Mouse (Mus musculus): Measurements from ENCODE around the gene Rasl10a.

The Rasl10a gene

DNA sequence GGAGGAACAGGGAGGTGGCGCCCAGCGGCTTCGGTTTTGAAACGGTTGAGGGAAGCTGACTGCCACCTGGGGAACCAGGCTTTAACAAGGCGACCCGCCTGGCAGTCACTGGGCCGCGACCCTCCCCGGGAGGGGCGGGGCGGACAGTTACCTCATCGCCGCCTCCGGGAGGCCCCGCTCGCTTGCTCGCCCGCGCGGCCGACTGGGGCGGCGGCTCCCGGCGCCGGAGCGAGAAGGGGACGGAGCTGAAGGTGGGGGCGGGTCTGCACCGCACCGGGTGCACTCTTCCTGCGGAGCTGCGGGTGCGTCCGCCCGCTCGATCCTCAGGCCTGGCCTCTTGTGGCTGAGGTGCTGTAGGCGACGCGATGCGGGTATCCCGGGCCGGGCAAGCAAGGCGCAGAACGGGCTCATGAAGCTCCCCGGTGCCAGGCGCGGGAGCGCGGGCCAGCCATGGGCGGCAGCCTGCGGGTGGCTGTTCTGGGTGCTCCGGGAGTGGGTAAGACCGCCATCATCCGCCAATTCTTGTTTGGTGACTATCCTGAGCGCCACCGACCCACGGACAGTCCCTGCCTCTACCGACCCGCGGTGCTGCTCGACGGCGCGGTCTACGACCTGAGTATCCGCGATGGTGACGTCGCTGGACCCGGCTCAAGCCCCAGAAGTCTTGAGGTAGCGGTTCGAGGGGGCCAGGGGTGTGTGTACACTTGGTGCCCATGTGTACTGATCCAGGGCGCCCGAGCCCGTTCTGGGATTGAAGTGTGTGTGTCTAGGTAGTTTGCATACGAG lies at the start of gene Rasl10a:
TSS of gene Rasl10a (plus strand) at position 273 of the 786 bp plus-strand sequence.
- peak; percentile 64 for DNase-seq (ENCODE audit: extremely low spot score, low spot score)

GRCm38 (mm10) chr11:5008867-5009266 lies 49.1 kb upstream of the Rasl10a start:
- no peak for DNase-seq (ENCODE audit: extremely low spot score, low spot score)

DNA sequence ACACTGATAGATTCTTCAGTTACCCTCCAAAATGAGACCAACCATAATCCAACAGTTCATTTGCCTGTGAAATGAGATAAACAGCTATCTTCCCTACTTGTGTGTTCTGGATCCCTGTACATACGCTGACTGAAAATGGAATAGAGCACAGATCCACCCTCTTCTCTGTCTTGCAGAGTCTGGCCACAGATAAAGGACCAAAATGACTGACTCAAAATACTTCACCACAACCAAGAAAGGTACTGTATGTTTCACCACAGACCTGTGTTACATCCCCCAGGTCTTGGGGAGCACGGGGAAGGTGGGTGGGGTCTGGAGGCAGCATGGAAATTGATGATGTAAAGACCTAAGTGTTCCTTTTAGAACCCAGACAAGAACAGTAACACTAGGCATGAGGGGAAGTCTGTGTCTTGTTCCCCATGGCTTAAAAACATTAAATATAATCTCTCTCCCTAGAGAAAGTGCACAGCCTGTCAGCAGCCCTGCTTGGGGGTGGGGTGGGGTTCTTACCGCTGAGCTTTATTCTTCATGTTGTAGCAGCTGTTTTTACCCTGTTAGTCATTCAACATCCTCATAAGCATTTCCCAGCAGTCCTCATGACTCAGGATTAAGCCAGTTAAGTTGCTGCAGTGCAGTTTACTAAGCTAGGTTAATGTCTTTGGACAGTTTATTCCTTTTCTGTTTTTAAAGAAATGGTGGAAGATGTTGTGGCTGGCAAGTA lies 48.4 kb upstream of the Rasl10a start:
- no peak for DNase-seq (ENCODE audit: extremely low spot score, low spot score)

DNA sequence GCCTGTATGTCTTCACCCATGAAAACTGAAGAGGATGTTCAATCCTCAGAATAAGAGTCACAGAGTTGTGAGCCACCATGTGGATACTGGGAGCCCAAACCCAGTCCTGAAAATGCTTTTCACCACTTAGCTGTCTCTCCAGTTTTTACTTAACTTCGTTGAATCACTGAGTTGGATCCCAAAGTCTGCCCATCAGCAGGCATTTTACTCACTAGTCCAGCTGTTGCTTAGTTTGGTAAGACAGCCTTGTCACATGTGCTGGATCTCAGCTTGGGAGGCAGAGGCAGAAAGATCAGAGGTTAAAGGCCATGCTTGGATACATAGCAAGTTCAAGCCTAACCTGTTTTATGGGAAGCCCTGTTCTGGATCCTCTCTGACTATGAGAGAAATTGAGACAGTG lies 47.7 kb upstream of the Rasl10a start:
- DNase-seq (ENCODE audit: extremely low spot score, low spot score) = no peak

DNA sequence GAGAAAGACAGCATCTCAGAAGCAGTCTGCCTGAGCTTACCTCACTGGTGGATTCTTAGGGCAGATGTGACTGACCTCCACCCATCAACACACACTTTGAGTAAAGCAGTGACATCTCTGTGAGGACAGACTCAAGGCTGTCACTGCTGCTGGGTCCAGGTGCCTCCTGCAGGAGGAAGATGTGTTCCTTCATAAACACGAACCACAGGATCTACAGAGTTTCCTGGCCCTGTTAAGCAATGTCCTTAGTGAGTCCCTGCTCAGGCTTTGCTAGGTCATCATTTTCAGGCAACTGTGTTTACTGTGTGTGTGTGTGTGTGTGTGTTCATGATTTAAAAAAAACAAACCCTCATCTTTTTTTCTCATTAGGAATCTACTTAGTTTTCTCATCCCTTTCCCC lies 46.4 kb upstream of the Rasl10a start:
- DNase-seq (ENCODE audit: extremely low spot score, low spot score) = no peak

DNA sequence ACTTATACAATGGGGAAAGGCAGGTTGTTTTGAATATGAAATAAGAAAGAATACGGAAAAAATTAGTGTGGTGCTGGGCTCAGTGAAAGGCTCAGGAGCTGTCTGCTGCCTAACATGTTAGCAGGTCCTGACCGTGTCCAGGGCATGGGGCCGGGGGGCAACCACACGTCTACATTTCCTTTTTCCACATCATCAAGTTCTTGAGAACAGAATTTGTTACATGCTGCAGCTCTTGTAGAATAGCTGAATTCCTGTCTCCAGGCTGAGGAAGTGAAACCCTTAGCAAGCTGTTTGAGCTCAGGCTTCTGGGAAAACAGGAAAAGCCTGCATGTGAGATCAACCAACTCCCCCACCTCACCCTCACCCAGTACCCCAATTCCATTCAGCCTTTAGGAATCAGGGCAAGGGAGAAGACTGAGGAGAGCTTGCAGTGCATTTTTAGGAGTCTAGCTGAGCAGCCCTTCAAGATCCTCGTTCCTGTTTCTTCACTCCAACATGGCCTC lies 45.7 kb upstream of the Rasl10a start:
- DNase-seq (ENCODE audit: extremely low spot score, low spot score) = no peak

DNA sequence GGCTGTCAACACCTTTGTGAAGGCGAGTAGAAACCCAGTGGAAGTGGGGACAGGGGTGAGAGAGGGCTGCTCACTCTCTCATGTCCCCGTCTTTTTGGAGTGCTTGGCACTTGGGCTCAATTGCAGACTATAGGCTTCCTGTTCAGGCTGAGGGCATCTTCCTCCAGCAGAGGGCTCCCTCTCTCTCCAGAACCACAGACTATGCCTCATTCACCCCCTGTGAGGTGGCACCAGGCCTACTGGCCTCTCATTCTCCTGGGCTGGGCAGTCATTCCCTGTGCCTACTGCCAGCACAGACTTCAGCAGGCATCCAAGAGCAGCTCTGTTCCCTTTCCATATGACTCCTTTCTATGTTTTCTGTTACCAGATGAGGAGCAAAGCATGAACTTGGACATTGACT lies 42.2 kb upstream of the Rasl10a start:
- peak; percentile 22 for DNase-seq (ENCODE audit: extremely low spot score, low spot score)

DNA sequence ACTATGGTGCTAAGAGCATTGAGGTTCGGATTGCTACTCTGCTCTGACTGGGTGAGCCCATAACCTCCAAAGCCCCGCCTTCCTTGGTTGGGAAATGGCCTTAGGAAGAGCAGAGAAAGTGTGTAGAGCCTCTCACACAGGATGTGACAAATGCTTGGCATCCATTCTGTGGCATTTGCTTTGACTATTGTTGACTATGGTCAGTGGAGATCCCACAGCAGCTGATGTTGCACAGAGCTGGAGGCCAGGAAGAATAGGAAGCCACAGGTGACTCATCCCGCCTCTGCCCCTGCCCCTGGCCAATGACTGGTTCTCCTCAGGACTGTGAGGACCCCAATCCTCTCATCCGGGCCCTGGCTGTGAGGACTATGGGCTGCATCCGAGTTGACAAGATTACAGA lies 41.6 kb upstream of the Rasl10a start:
- no peak for DNase-seq (ENCODE audit: extremely low spot score, low spot score)

DNA sequence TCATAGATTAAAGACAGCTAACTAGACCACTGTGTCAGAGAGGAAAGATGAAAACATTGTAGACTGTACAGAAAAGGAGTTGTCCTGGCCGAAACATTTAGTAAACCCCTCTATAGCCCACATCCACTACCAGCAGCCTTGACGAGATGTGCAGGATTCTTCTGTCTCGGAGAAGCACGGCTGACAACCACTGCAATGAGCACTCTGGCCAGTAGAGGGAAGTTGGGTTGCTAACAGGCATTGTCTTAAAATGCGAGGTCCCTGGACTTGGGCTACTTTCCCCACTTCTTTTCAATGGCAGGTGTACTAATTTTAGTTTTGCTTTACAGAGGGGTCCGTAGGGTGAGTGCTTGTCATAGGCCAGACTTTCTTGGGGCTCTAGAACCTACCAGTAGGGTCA lies 40.4 kb upstream of the Rasl10a start:
- DNase-seq (ENCODE audit: extremely low spot score, low spot score) = no peak

GRCm38 (mm10) chr11:5025108-5025507 lies 32.8 kb upstream of the Rasl10a start:
- DNase-seq (ENCODE audit: extremely low spot score, low spot score) = no peak

DNA sequence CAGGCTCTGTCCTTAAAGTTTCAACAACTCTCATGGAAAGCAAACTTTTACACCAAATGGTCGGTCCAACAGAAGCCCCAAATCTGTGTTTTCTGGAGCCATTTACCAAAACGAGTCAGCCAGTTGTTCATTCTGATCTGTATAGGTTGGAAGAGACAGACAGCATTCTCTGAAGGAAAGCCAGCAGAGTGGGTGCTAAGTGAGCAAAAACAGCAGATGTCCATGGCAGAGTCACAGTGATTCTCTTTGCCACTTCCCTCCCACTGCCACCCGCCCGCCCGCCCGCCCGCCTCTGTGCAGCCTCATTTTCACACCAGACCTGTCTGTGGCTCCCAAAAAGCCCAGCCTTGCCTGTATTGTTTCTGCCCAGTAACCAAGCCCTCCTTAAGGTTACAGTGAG lies 29.7 kb upstream of the Rasl10a start:
- no peak for DNase-seq (ENCODE audit: extremely low spot score, low spot score)

DNA sequence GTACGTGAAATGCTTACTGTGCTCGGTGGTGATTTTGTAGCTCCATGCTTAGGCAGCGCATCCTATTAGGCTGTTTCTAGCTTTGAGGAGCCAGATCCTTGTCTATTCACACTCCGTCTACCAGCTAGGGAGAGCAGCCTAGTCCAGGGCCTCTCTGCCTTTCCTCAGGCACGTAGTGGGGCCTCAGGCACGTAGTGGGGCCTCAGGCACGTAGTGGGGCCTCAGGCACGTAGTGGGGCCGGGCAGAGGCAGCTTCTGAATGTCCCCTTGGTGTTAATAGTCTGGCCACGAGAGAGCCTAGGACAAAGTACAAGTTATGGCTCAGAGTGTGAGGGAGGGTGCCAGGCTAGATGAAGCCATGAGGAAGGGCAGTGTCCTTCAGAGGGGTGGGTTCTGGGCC lies 25.2 kb upstream of the Rasl10a start:
- DNase-seq (ENCODE audit: extremely low spot score, low spot score) = no peak

- DNase-seq (ENCODE audit: extremely low spot score, low spot score) = no peak
Measured at GRCm38 (mm10) chr11:5033136-5033535, 24.8 kb upstream of the Rasl10a start.

- DNase-seq (ENCODE audit: extremely low spot score, low spot score) = no peak
Measured at GRCm38 (mm10) chr11:5035421-5035820, 22.5 kb upstream of the Rasl10a start.

GRCm38 (mm10) chr11:5037146-5037854 lies 20.6 kb upstream of the Rasl10a start:
- no peak for DNase-seq (ENCODE audit: extremely low spot score, low spot score)

DNA sequence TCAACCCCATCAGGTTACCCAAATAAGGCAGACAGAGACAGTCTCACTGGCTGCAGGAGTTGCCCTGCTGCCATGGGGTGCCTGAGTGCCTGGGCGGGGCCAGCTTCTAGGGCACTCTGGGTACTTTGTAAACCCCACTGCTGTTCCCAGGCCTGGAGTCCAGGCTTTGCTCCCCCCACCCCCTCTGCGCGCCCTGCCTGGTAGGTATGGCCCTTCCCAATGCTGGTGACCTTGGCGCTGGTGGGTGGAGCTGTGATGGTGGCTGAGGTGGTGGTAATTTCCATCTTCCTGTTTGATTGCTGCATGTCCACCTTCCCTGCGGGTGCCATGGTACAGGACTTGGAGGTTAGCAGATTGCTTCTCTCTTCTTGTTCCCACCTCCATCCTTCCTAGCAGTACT lies 17.3 kb upstream of the Rasl10a start:
- no peak for DNase-seq (ENCODE audit: extremely low spot score, low spot score)

GRCm38 (mm10) chr11:5041144-5041780 lies 16.7 kb upstream of the Rasl10a start:
- no peak for DNase-seq (ENCODE audit: extremely low spot score, low spot score)

- no peak for DNase-seq (ENCODE audit: extremely low spot score, low spot score)
Measured at GRCm38 (mm10) chr11:5042645-5043381, 15.1 kb upstream of the Rasl10a start.

GRCm38 (mm10) chr11:5046321-5046926 lies 11.5 kb upstream of the Rasl10a start:
- no peak for DNase-seq (ENCODE audit: extremely low spot score, low spot score)

DNA sequence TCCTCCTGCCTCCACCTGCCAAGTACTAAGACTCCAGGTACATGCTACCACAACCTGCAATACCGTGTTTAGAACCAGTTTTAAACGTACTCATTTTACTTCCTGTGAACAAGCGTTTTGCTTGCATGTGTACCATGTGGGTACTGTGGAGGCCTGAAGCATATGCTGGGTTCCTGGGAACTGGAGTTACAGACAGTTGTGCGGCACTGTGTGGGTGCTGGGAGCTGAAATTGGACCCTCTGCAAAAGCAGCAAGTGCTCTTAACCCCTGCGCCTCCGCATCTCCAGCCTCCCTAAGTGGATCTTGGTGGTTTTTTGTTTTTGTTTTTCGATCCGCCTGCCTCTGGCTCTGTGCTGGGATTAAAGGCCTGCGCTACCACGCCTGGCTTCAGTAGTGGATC lies 6.3 kb upstream of the Rasl10a start:
- DNase-seq (ENCODE audit: extremely low spot score, low spot score) = no peak
